Mouse (Mus musculus) neural tube, embryonic 13.5 days (tissue): Measurements from ENCODE around the gene Pbx3. TPM values are rescaled to one million over a fixed set of nuclear protein-coding genes. Genes with fewer than 3 reads are reported as not detected.

Source experiments
- ATAC-seq: fragments of 200-750 bp; cut with Nextera tagmentation; 2 replicates; pipeline ENCODE4 v1.8.0; 2017; ENCODE audit warnings: low read depth, mild to moderate bottlenecking, moderate TSS enrichment, moderate library complexity
- H3K27ac ChIP-seq: fragments of 300-500 bp; sonication (generic); replicated peaks from 2 replicates; pipeline ENCODE4 v1.5.1; 2015; ENCODE audit warnings: moderate library complexity, mild to moderate bottlenecking, inconsistent platforms
- H3K27me3 ChIP-seq: fragments of 300-500 bp; sonication (generic); 2 replicates; pipeline ENCODE4 v1.6.1; 2015; ENCODE audit warnings: mild to moderate bottlenecking, inconsistent platforms
- H3K36me3 ChIP-seq: fragments of 300-500 bp; sonication (generic); 2 replicates; pipeline ENCODE4 v1.6.1; 2015; ENCODE audit warnings: mild to moderate bottlenecking, inconsistent platforms
- H3K4me1 ChIP-seq: fragments of 300-500 bp; sonication (generic); replicated peaks from 2 replicates; pipeline ENCODE4 v1.6.1; 2015; ENCODE audit warnings: inconsistent platforms
- H3K4me2 ChIP-seq: fragments of 300-500 bp; sonication (generic); 2 replicates; pipeline ENCODE4 v1.6.1; 2015; ENCODE audit warnings: inconsistent platforms, mild to moderate bottlenecking, moderate library complexity
- H3K4me3 ChIP-seq: fragments of 300-500 bp; sonication (generic); 2 replicates; pipeline ENCODE4 v1.5.1; 2015; ENCODE audit warnings: mild to moderate bottlenecking, inconsistent platforms
- H3K9ac ChIP-seq: fragments of 300-500 bp; sonication (generic); 2 replicates; pipeline ENCODE4 v1.6.1; 2015; ENCODE audit warnings: moderate library complexity, mild to moderate bottlenecking, inconsistent platforms
- H3K9me3 ChIP-seq: fragments of 300-500 bp; sonication (generic); 2 replicates; pipeline ENCODE4 v1.6.1; 2016; ENCODE audit warnings: inconsistent platforms
- WGBS: fragments of 180-500 bp; shearing (Covaris S2); methylation state at CpG from one replicate; pipeline ENCODE4 v1.1.7; 2015; 5-methylcytosine and 5-hydroxymethylcytosine counted together
- polyA plus RNA-seq: library from polyadenylated mRNA; unstranded; fragments of >200 nt; fragmentation: Nextera tagmentation; extraction: Ambion mirVana; gene quantifications from 2 replicates; pipeline ENCODE4 v1.2.1, GENCODE M21; 2015

The Pbx3 gene
- polyA plus RNA-seq, 1 experiment from 2014 or later: 109 TPM

GRCm38 (mm10) chr2:34204325-34204724 is 168.6 kb downstream of the Pbx3 start:
- WGBS: 93% methylated on average over 2 of the region's 2 CpGs
- no peaks in the 10 kb centered on the region for H3K27me3 ChIP-seq

GRCm38 (mm10) chr2:34193870-34194820 is 178.8 kb downstream of the Pbx3 start:
- H3K36me3 ChIP-seq: peaks cover 3% of the 10 kb centered on the region; the same call in 1 of the 2 replicates
- WGBS: 62% methylated on average over 8 of the region's 8 CpGs
- H3K4me3 ChIP-seq: no peak overlapping the region
- H3K27ac ChIP-seq: no peak overlapping the region
- no peak for ATAC-seq
- H3K27me3 ChIP-seq: no peaks in the 10 kb centered on the region
- H3K9ac ChIP-seq: no peak overlapping the region
- H3K9me3 ChIP-seq: no peaks in the 10 kb centered on the region
- no peak overlapping the region for H3K4me2 ChIP-seq
- peaks cover 20% of the 10 kb centered on the region for H3K4me1 ChIP-seq

More at GRCm38 (mm10) chr2:34204325-34204724, 168.6 kb downstream of the Pbx3 start:
- no peak for ATAC-seq
- Histone ChIP-seq H3K4me1 (peaks cover 1% of the 10 kb centered on the region; the same call in 1 of the 2 replicates), H3K27ac (no peak overlapping the region), H3K4me3 (no peak overlapping the region), H3K9ac (no peak overlapping the region), H3K9me3 (no peaks in the 10 kb centered on the region), H3K4me2 (no peak overlapping the region), H3K36me3 (peaks cover 14% of the 10 kb centered on the region)

- Histone ChIP-seq H3K36me3 (peaks cover 3% of the 10 kb centered on the region; the same call in 1 of the 2 replicates), H3K27ac (peak overlapping the region; percentile 33; the same call in 1 of the 2 replicates), H3K9ac (no peak overlapping the region), H3K4me2 (no peak overlapping the region), H3K27me3 (no peaks in the 10 kb centered on the region), H3K4me3 (no peak overlapping the region), H3K9me3 (no peaks in the 10 kb centered on the region), H3K4me1 (peaks cover 20% of the 10 kb centered on the region)
- WGBS: 72% methylated on average over 5 of the region's 5 CpGs
- ATAC-seq: no peak
These were observed 179.7 kb downstream of the Pbx3 start for GRCm38 (mm10) chr2:34193276-34193675.

GRCm38 (mm10) chr2:34187366-34187765 is 185.6 kb downstream of the Pbx3 start:
- Histone ChIP-seq H3K9me3 (no peaks in the 10 kb centered on the region), H3K36me3 (peaks cover 3% of the 10 kb centered on the region; the same call in 1 of the 2 replicates)

GRCm38 (mm10) chr2:34181600-34181999 is 191.3 kb downstream of the Pbx3 start:
- Histone ChIP-seq H3K4me3 (no peak overlapping the region), H3K9ac (no peak overlapping the region), H3K4me1 (peaks cover 42% of the 10 kb centered on the region), H3K27me3 (no peaks in the 10 kb centered on the region), H3K36me3 (peaks cover 6% of the 10 kb centered on the region; the same call in 1 of the 2 replicates), H3K27ac (peak overlapping the region; percentile 38; the same call in 1 of the 2 replicates), H3K4me2 (no peak overlapping the region), H3K9me3 (no peaks in the 10 kb centered on the region)
- ATAC-seq: no peak
- 39% methylated on average over 1 of the region's 1 CpGs for WGBS

More at GRCm38 (mm10) chr2:34187366-34187765, 185.6 kb downstream of the Pbx3 start:
- no peak overlapping the region for H3K4me3 ChIP-seq
- H3K4me2 ChIP-seq: no peak overlapping the region
- H3K9ac ChIP-seq: no peak overlapping the region
- H3K27ac ChIP-seq: no peak overlapping the region
- 65% methylated on average over 2 of the region's 2 CpGs for WGBS
- H3K27me3 ChIP-seq: no peaks in the 10 kb centered on the region
- H3K4me1 ChIP-seq: peaks cover 11% of the 10 kb centered on the region; the same call in 1 of the 2 replicates
- ATAC-seq: no peak

GRCm38 (mm10) chr2:34179299-34179698 is 193.6 kb downstream of the Pbx3 start:
- Histone ChIP-seq H3K27ac (peak overlapping the region; percentile 23; the same call in 1 of the 2 replicates), H3K27me3 (no peaks in the 10 kb centered on the region), H3K9ac (no peak overlapping the region), H3K4me3 (no peak overlapping the region), H3K4me1 (peaks cover 51% of the 10 kb centered on the region), H3K4me2 (no peak overlapping the region), H3K36me3 (peaks cover 10% of the 10 kb centered on the region; the same call in 1 of the 2 replicates), H3K9me3 (no peaks in the 10 kb centered on the region)
- WGBS: 75% methylated on average over 1 of the region's 1 CpGs
- ATAC-seq: no peak

GRCm38 (mm10) chr2:34178653-34179052 is 194.3 kb downstream of the Pbx3 start:
- H3K4me1 ChIP-seq: peaks cover 55% of the 10 kb centered on the region

GRCm38 (mm10) chr2:34170424-34170823 is 202.5 kb downstream of the Pbx3 start:
- WGBS: 92% methylated on average over 2 of the region's 2 CpGs
- Histone ChIP-seq H3K27me3 (no peaks in the 10 kb centered on the region), H3K27ac (no peak overlapping the region), H3K36me3 (peaks cover 32% of the 10 kb centered on the region), H3K4me1 (peaks cover 27% of the 10 kb centered on the region), H3K9me3 (no peaks in the 10 kb centered on the region), H3K9ac (no peak overlapping the region), H3K4me2 (no peak overlapping the region), H3K4me3 (no peak overlapping the region)
- ATAC-seq: no peak

More at GRCm38 (mm10) chr2:34178653-34179052, 194.3 kb downstream of the Pbx3 start:
- no peak overlapping the region for H3K4me2 ChIP-seq
- no peak overlapping the region for H3K9ac ChIP-seq
- ATAC-seq: no peak
- no peaks in the 10 kb centered on the region for H3K9me3 ChIP-seq
- no peaks in the 10 kb centered on the region for H3K27me3 ChIP-seq
- H3K27ac ChIP-seq: peak overlapping the region; percentile 23; the same call in 1 of the 2 replicates
- no peak overlapping the region for H3K4me3 ChIP-seq
- peaks cover 12% of the 10 kb centered on the region; the same call in 1 of the 2 replicates for H3K36me3 ChIP-seq

GRCm38 (mm10) chr2:34169626-34170025 is 203.3 kb downstream of the Pbx3 start:
- H3K36me3 ChIP-seq: peaks cover 30% of the 10 kb centered on the region
- no peak overlapping the region for H3K4me3 ChIP-seq
- no peak for ATAC-seq

GRCm38 (mm10) chr2:34168191-34168590 is 204.8 kb downstream of the Pbx3 start:
- H3K4me2 ChIP-seq: no peak overlapping the region
- WGBS: 65% methylated on average over 3 of the region's 3 CpGs
- no peak overlapping the region for H3K4me3 ChIP-seq
- H3K9ac ChIP-seq: no peak overlapping the region
- peaks cover 15% of the 10 kb centered on the region for H3K4me1 ChIP-seq
- peak overlapping the region; percentile 61 for H3K27ac ChIP-seq
- ATAC-seq: no peak
- peaks cover 23% of the 10 kb centered on the region for H3K36me3 ChIP-seq
- no peaks in the 10 kb centered on the region for H3K9me3 ChIP-seq
- no peaks in the 10 kb centered on the region for H3K27me3 ChIP-seq

More at GRCm38 (mm10) chr2:34169626-34170025, 203.3 kb downstream of the Pbx3 start:
- H3K27ac ChIP-seq: no peak overlapping the region
- 98% methylated on average over 2 of the region's 2 CpGs for WGBS
- H3K27me3 ChIP-seq: no peaks in the 10 kb centered on the region
- no peak overlapping the region for H3K4me2 ChIP-seq
- no peak overlapping the region for H3K9ac ChIP-seq
- no peaks in the 10 kb centered on the region for H3K9me3 ChIP-seq
- H3K4me1 ChIP-seq: peaks cover 23% of the 10 kb centered on the region

- no peak for ATAC-seq
- WGBS: 84% methylated on average over 3 of the region's 3 CpGs
- Histone ChIP-seq H3K36me3 (no peaks in the 10 kb centered on the region), H3K27me3 (no peaks in the 10 kb centered on the region), H3K4me3 (no peak overlapping the region), H3K4me1 (peaks cover 11% of the 10 kb centered on the region), H3K9me3 (no peaks in the 10 kb centered on the region), H3K4me2 (no peak overlapping the region), H3K9ac (no peak overlapping the region), H3K27ac (no peak overlapping the region)
These were observed 210.5 kb downstream of the Pbx3 start for GRCm38 (mm10) chr2:34162484-34162883.

- H3K4me3 ChIP-seq: no peak overlapping the region
- no peak overlapping the region for H3K27ac ChIP-seq
- 95% methylated on average over 3 of the region's 3 CpGs for WGBS
- H3K4me2 ChIP-seq: no peak overlapping the region
- H3K9me3 ChIP-seq: no peaks in the 10 kb centered on the region
- no peaks in the 10 kb centered on the region for H3K36me3 ChIP-seq
- H3K27me3 ChIP-seq: no peaks in the 10 kb centered on the region
- H3K9ac ChIP-seq: no peak overlapping the region
- peaks cover 16% of the 10 kb centered on the region; the same call in 1 of the 2 replicates for H3K4me1 ChIP-seq
- ATAC-seq: no peak
These were observed 215.2 kb downstream of the Pbx3 start for GRCm38 (mm10) chr2:34157746-34158145.
